Comparison of ENCODE assay signal across 10 mouse cellular contexts in the genomic region with DNA sequence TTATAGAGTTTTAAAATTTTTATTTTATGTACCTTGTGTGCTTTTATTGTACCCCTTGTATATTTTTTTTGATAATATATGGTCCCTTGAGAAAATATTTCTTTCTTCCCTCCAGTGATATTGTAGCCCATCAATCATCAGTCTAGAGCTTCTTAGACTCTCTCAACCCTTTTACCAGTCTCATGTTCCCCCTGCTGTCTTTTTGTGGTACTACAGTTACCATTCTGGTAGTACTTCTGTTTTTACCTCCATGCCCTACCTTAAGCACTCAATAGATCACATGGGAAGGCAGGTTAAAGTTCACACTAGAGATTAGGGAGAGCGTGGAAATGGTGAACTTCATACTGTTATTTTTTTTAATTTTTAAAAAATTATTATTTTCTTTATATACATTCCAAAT. TPM values are rescaled to one million over a fixed set of nuclear protein-coding genes. Genes with fewer than 3 reads are reported as not detected.
A peak's percentile ranks its signal among the peaks of the same experiment; 100 is the strongest.
DNase-seq lines count a peak whose midpoint lies in the region; ATAC-seq and TF ChIP-seq lines count a peak whose summit lies in the region.
"Had no signal": no experiment of that assay in that cellular context is flagged by ENCODE, and none has a peak within 500 bp of the region (broad histone marks: within the 10 kb centered on the region; RNA-seq: fewer than 3 reads in every experiment).

No protein-coding gene starts in this region.

- peak; percentile 46 for ATAC-seq in hindbrain, embryonic 12.5 days (ENCODE audit: low FRiP score)
- peak; percentile 51; the same call in 1 of the 2 replicates for ATAC-seq in megakaryocyte, adult 5-6 weeks (ENCODE audit: poor library complexity, severe bottlenecking)

- intact Hi-C loops in gastrocnemius, adult 2 months (cut with DNase I): loop anchor here (5.0 kb wide), 2 partner anchors 252 to 407 kb away; no protein-coding TSS in a partner anchor
- intact Hi-C loops in gastrocnemius, postnatal 14 days (cut with DNase I; ENCODE audit: low total_unique reads): loop anchor here (10.0 kb wide), 2 partner anchors 255 to 405 kb away; partner anchors contain the start of gene Olfr556

- DNase-seq in gastrocnemius, adult 2 months: no peak
- no peak for DNase-seq in gastrocnemius, postnatal 14 days
- peak; percentile 61 for DNase-seq in A20 (ENCODE audit: low read depth, low spot score)
- peak; percentile 50 for DNase-seq in c-Kit-positive CD71-negative TER-119-negative erythroid progenitor cells, embryonic 14.5 days (ENCODE audit: low read depth)
- DNase-seq in urinary bladder, adult 18-20 months (ENCODE audit: low spot score in 2 of 2): no peak
- DNase-seq in gastrocnemius, adult 18-20 months (ENCODE audit: low spot score): no peak

- 0 out of 2 replicates have a peak, but pooled peaks cover 4% of the 10 kb centered on the region for H3K4me1 ChIP-seq in hindbrain, embryonic 12.5 days

- TF ChIP-seq CTCF in gastrocnemius, adult 2 months (IDR thresholded peaks at IDR 0.05): peak; percentile 47

- WGBS in hindbrain, embryonic 12.5 days: 13% methylated on average over 1 of the region's 1 CpGs

- H3K36me3 ChIP-seq in hindbrain, embryonic 12.5 days: no peaks in the 10 kb centered on the region

- H3K27me3 ChIP-seq in hindbrain, embryonic 12.5 days: no peaks in the 10 kb centered on the region

- no peak overlapping the region for H3K4me3 ChIP-seq in gastrocnemius, adult 2 months
- H3K4me3 ChIP-seq in hindbrain, embryonic 12.5 days: no peak overlapping the region

- H3K27ac ChIP-seq in gastrocnemius, adult 2 months: no peak overlapping the region
- H3K27ac ChIP-seq in hindbrain, embryonic 12.5 days: no peak overlapping the region

- H3K9ac ChIP-seq in hindbrain, embryonic 12.5 days: no peak overlapping the region

- no peak overlapping the region for H3K4me2 ChIP-seq in hindbrain, embryonic 12.5 days (replicated peaks)

- no peaks in the 10 kb centered on the region for H3K9me3 ChIP-seq in hindbrain, embryonic 12.5 days (replicated peaks)

RNA-seq across cellular contexts. Expression of gene Olfr571, which starts 2.3 kb away (rescaled TPM):
- not detected for total RNA-seq in gastrocnemius, adult 2 months (2021)
- total RNA-seq in gastrocnemius, postnatal 14 days (2021): not detected
- polyA plus RNA-seq in hindbrain, embryonic 12.5 days (2016; fragmentation: Nextera tagmentation; extraction: Ambion mirVana): not detected in 2 replicates
- total RNA-seq in megakaryocyte, adult 5-6 weeks (2015): not detected in 2 replicates
- not detected in 2 replicates for total RNA-seq in megakaryocyte, adult 5-6 weeks (2017)
- not detected for total RNA-seq in gastrocnemius, adult 18-20 months (2021)
- total RNA-seq: adrenal gland, postnatal 36 days; left cerebral cortex, postnatal 25 days had no signal

RNA-seq across cellular contexts. Expression of gene Olfr572, which starts 4.6 kb away (rescaled TPM):
- not detected for total RNA-seq in gastrocnemius, adult 2 months (2021)
- not detected for total RNA-seq in gastrocnemius, postnatal 14 days (2021)
- not detected in 2 replicates for polyA plus RNA-seq in hindbrain, embryonic 12.5 days (2016; fragmentation: Nextera tagmentation; extraction: Ambion mirVana)
- total RNA-seq in megakaryocyte, adult 5-6 weeks (2015): not detected in 2 replicates
- total RNA-seq in megakaryocyte, adult 5-6 weeks (2017): not detected in 2 replicates
- not detected for total RNA-seq in gastrocnemius, adult 18-20 months (2021)
- total RNA-seq: adrenal gland, postnatal 36 days; left cerebral cortex, postnatal 25 days had no signal

RNA-seq across cellular contexts. Expression of gene Olfr573-ps1, which starts 22.7 kb away (rescaled TPM):
- not detected for total RNA-seq in gastrocnemius, adult 2 months (2021)
- total RNA-seq in gastrocnemius, postnatal 14 days (2021): not detected
- not detected in 2 replicates for polyA plus RNA-seq in hindbrain, embryonic 12.5 days (2016; fragmentation: Nextera tagmentation; extraction: Ambion mirVana)
- total RNA-seq in megakaryocyte, adult 5-6 weeks (2015): not detected in 2 replicates
- total RNA-seq in megakaryocyte, adult 5-6 weeks (2017): not detected in 2 replicates
- total RNA-seq in gastrocnemius, adult 18-20 months (2021): not detected
- total RNA-seq: adrenal gland, postnatal 36 days; left cerebral cortex, postnatal 25 days had no signal

RNA-seq across cellular contexts. Expression of gene Olfr570, which starts 25.3 kb away (rescaled TPM):
- total RNA-seq in gastrocnemius, adult 2 months (2021): not detected
- not detected for total RNA-seq in gastrocnemius, postnatal 14 days (2021)
- polyA plus RNA-seq in hindbrain, embryonic 12.5 days (2016; fragmentation: Nextera tagmentation; extraction: Ambion mirVana): not detected in 2 replicates
- not detected in 2 replicates for total RNA-seq in megakaryocyte, adult 5-6 weeks (2015)
- total RNA-seq in megakaryocyte, adult 5-6 weeks (2017): not detected in 2 replicates
- total RNA-seq in gastrocnemius, adult 18-20 months (2021): not detected
- total RNA-seq: adrenal gland, postnatal 36 days; left cerebral cortex, postnatal 25 days had no signal

RNA-seq across cellular contexts. Expression of gene Olfr574, which starts 28.6 kb away (rescaled TPM):
- total RNA-seq in gastrocnemius, adult 2 months (2021): not detected
- total RNA-seq in gastrocnemius, postnatal 14 days (2021): not detected
- not detected in 2 replicates for polyA plus RNA-seq in hindbrain, embryonic 12.5 days (2016; fragmentation: Nextera tagmentation; extraction: Ambion mirVana)
- not detected in 2 replicates for total RNA-seq in megakaryocyte, adult 5-6 weeks (2015)
- not detected in 2 replicates for total RNA-seq in megakaryocyte, adult 5-6 weeks (2017)
- not detected for total RNA-seq in gastrocnemius, adult 18-20 months (2021)
- total RNA-seq: adrenal gland, postnatal 36 days; left cerebral cortex, postnatal 25 days had no signal

Comparison
In these comparisons a context has a peak if more than half of its experiments do, and no peak if none do; other contexts are left out.
1. DNase-seq: peak in A20 (single experiment) and c-Kit-positive CD71-negative TER-119-negative erythroid progenitor cells, embryonic 14.5 days (single experiment); none in gastrocnemius, adult 2 months (single experiment), gastrocnemius, postnatal 14 days (single experiment), urinary bladder, adult 18-20 months (0 of 2) and gastrocnemius, adult 18-20 months (single experiment).